Mouse (Mus musculus): ENCODE data around the gene Hyal2.

- TF ChIP-seq TCF12 (IDR thresholded peaks at IDR 0.05; ENCODE audit: insufficient read depth, poor library complexity, severe bottlenecking) (no peak), MYOG (IDR thresholded peaks at IDR 0.05; ENCODE audit: control insufficient read depth in 1 of 3, insufficient read depth in 1 of 3, insufficient read length in 2 of 3, low read depth in 2 of 3) (no peak), CEBPB (IDR thresholded peaks at IDR 0.05; ENCODE audit: insufficient read depth, poor library complexity, severe bottlenecking) (no peak), POLR2A (IDR thresholded peaks at IDR 0.05; ENCODE audit: insufficient read length, low read depth) (peak; percentile 6), TCF3 (IDR thresholded peaks at IDR 0.05; ENCODE audit: insufficient read length, low read depth) (no peak), SRF (IDR thresholded peaks at IDR 0.05; ENCODE audit: control insufficient read depth, insufficient read length, low read depth) (no peak), MYOD1 (IDR thresholded peaks at IDR 0.05; ENCODE audit: control insufficient read depth in 1 of 3, insufficient read length in 2 of 3, low read depth in 2 of 3) (no peak), MAX (IDR thresholded peaks at IDR 0.05; ENCODE audit: low read depth) (no peak), POLR2AphosphoS2 (IDR thresholded peaks at IDR 0.05; ENCODE audit: insufficient read length, low read depth) (peak; percentile 86), REST (IDR thresholded peaks at IDR 0.05; ENCODE audit: insufficient read depth, insufficient read length) (no peak), E2F4 (IDR thresholded peaks at IDR 0.05; ENCODE audit: insufficient read depth) (no peak)
Observed at GRCm38 (mm10) chr9:107596619-107597569, 29.1 kb downstream of the Hyal2 start.

Measured in myocyte (in vitro differentiated cells).